Mouse (Mus musculus): Measurements from ENCODE around the gene Rps23. TPM values are rescaled to one million over a fixed set of nuclear protein-coding genes. Genes with fewer than 3 reads are reported as not detected.
"Not testable (repeated sequence)": the region's sequence is repeated elsewhere in the genome, so short reads cannot be mapped to it uniquely, and the experiment has no call there.

Gene Rps23
- total and polyA plus RNA-seq, 2 experiments from 2014 or later, result 145 to 493 TPM

- ATAC-seq, result no peak
- TF ChIP-seq CTCF (IDR thresholded peaks at IDR 0.05; ENCODE audit: low read depth), result no peak
- H3K9ac ChIP-seq, result peak overlapping the region; percentile 93
These were observed 1.3 kb downstream of the Rps23 start for GRCm38 (mm10) chr13:90924072-90924471.

GRCm38 (mm10) chr13:90925191-90925590 is 2.4 kb downstream of the Rps23 start:
- Histone ChIP-seq H3K36me3 (ENCODE audit: insufficient read depth) (peaks cover 25% of the 10 kb centered on the region), H3K4me2 (ENCODE audit: low read depth) (no peak overlapping the region), H3K27ac (ENCODE audit: low read depth, low read length) (no peak overlapping the region), H3K27me3 (ENCODE audit: insufficient read depth, low read length) (no peaks in the 10 kb centered on the region), H3K9ac (no peak overlapping the region), H3K9me3 (ENCODE audit: low read length) (no peaks in the 10 kb centered on the region), H3K4me1 (ENCODE audit: insufficient read depth) (0 out of 2 replicates have a peak, but pooled peaks cover 5% of the 10 kb centered on the region), H3K4me3 (ENCODE audit: low read depth, low read length) (no peak overlapping the region)
- 82% methylated on average over 5 of the region's 5 CpGs for WGBS
- no peak for TF ChIP-seq CTCF (IDR thresholded peaks at IDR 0.05; ENCODE audit: low read depth)
- ATAC-seq, result no peak
- no peak for DNase-seq

More at GRCm38 (mm10) chr13:90924072-90924471, 1.3 kb downstream of the Rps23 start:
- H3K9me3 ChIP-seq (ENCODE audit: low read length), result no peaks in the 10 kb centered on the region
- peak overlapping the region; percentile 70 for H3K4me3 ChIP-seq (ENCODE audit: low read depth, low read length)
- peaks cover 25% of the 10 kb centered on the region for H3K36me3 ChIP-seq (ENCODE audit: insufficient read depth)
- H3K27me3 ChIP-seq (ENCODE audit: insufficient read depth, low read length), result no peaks in the 10 kb centered on the region
- DNase-seq, result no peak
- 0 out of 2 replicates have a peak, but pooled peaks cover 5% of the 10 kb centered on the region for H3K4me1 ChIP-seq (ENCODE audit: insufficient read depth)
- H3K4me2 ChIP-seq (ENCODE audit: low read depth), result peak overlapping the region; percentile 69
- WGBS, result 53% methylated on average over 9 of the region's 9 CpGs
- no peak overlapping the region for H3K27ac ChIP-seq (ENCODE audit: low read depth, low read length)

DNA sequence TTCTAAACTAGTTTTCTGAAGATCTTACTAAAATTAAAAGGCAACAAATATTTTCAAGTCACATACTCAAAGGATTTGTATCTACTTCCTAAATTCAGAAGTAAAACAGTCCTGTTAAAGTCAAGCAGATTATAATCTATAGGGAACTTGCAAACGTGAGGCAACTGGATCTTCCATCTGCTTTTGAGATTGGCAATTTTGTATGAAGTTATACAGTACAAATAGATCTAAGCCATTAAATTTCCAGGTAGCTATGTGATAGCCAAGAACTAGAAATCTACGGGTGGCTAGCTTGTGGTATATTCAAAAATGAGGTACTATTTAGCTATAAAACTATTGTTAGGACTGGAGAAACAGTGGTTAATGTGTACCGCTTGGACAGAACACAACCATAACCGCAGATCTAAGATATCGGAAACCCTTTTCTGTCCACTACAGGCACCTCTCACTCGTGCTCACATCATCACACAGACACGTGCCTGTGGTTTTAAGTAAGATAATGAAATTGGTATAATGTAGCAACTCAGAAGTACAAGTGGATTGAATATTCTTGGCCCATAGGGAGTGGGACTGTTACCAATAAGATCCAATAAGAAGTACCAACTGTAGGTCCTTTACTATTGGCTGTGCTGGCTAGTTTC is 3.5 kb downstream of the Rps23 start:
- no peak for ATAC-seq
- 81% methylated on average over 7 of the region's 7 CpGs for WGBS

GRCm38 (mm10) chr13:90926938-90927633 is 4.3 kb downstream of the Rps23 start:
- Histone ChIP-seq H3K9ac (no peak overlapping the region), H3K4me2 (ENCODE audit: low read depth) (no peak overlapping the region), H3K27ac (ENCODE audit: low read depth, low read length) (no peak overlapping the region), H3K36me3 (ENCODE audit: insufficient read depth) (peaks cover 25% of the 10 kb centered on the region), H3K4me3 (ENCODE audit: low read depth, low read length) (no peak overlapping the region), H3K27me3 (ENCODE audit: insufficient read depth, low read length) (no peaks in the 10 kb centered on the region), H3K4me1 (ENCODE audit: insufficient read depth) (0 out of 2 replicates have a peak, but pooled peaks cover 5% of the 10 kb centered on the region), H3K9me3 (ENCODE audit: low read length) (no peaks in the 10 kb centered on the region)
- no peak for ATAC-seq
- no peak for DNase-seq
- no peak for TF ChIP-seq CTCF (IDR thresholded peaks at IDR 0.05; ENCODE audit: low read depth)
- WGBS, result 72% methylated on average over 5 of the region's 5 CpGs

More for the DNA sequence above, 3.5 kb downstream of the Rps23 start:
- no peak overlapping the region for H3K27ac ChIP-seq (ENCODE audit: low read depth, low read length)
- H3K27me3 ChIP-seq (ENCODE audit: insufficient read depth, low read length), result no peaks in the 10 kb centered on the region
- no peak for TF ChIP-seq CTCF (IDR thresholded peaks at IDR 0.05; ENCODE audit: low read depth)
- H3K4me2 ChIP-seq (ENCODE audit: low read depth), result no peak overlapping the region
- no peak overlapping the region for H3K9ac ChIP-seq
- DNase-seq, result no peak
- no peaks in the 10 kb centered on the region for H3K9me3 ChIP-seq (ENCODE audit: low read length)
- 0 out of 2 replicates have a peak, but pooled peaks cover 5% of the 10 kb centered on the region for H3K4me1 ChIP-seq (ENCODE audit: insufficient read depth)
- H3K4me3 ChIP-seq (ENCODE audit: low read depth, low read length), result no peak overlapping the region
- peaks cover 25% of the 10 kb centered on the region for H3K36me3 ChIP-seq (ENCODE audit: insufficient read depth)

DNA sequence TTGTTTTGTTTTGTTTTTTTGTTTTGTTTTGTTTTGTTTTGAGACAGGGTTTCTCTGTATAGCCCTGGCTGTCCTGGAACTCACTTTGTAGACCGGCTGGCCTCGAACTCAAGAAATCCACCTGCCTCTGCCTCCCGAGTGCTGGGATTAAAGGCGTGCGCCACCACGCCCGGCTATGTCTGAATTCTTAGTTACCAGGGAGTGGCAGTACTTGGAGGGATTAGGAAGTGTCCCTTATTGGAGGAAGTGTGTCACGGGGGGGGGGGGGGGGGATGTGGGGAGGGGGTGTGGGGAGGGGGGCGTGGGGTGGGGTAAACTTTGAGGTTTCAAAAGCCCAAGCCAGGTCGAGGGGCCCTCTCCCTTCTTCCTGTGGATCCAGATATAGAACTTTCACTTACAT is 5.5 kb downstream of the Rps23 start:
- WGBS, result 96% methylated on average over 9 of the region's 10 CpGs

GRCm38 (mm10) chr13:90929847-90930246 is 7.1 kb downstream of the Rps23 start:
- no peaks in the 10 kb centered on the region for H3K4me1 ChIP-seq (ENCODE audit: insufficient read depth)
- peak; percentile 89 for DNase-seq
- H3K36me3 ChIP-seq (ENCODE audit: insufficient read depth), result peaks cover 22% of the 10 kb centered on the region
- TF ChIP-seq CTCF (IDR thresholded peaks at IDR 0.05; ENCODE audit: low read depth), result peak; percentile 86
- H3K9ac ChIP-seq, result no peak overlapping the region
- WGBS, result 20% methylated on average over 5 of the region's 5 CpGs
- H3K9me3 ChIP-seq (ENCODE audit: low read length), result no peaks in the 10 kb centered on the region
- no peaks in the 10 kb centered on the region for H3K27me3 ChIP-seq (ENCODE audit: insufficient read depth, low read length)
- no peak overlapping the region for H3K4me2 ChIP-seq (ENCODE audit: low read depth)
- no peak overlapping the region for H3K27ac ChIP-seq (ENCODE audit: low read depth, low read length)
- peak; percentile 77 for ATAC-seq
- H3K4me3 ChIP-seq (ENCODE audit: low read depth, low read length), result no peak overlapping the region

More for the DNA sequence above, 5.5 kb downstream of the Rps23 start:
- ATAC-seq; H3K27ac ChIP-seq (ENCODE audit: low read depth, low read length); H3K4me3 ChIP-seq (ENCODE audit: low read depth, low read length); DNase-seq; H3K9me3 ChIP-seq (ENCODE audit: low read length); H3K27me3 ChIP-seq (ENCODE audit: insufficient read depth, low read length); H3K9ac ChIP-seq; H3K4me1 ChIP-seq (ENCODE audit: insufficient read depth); H3K4me2 ChIP-seq (ENCODE audit: low read depth): not testable (repeated sequence)
- peaks cover 25% of the 10 kb centered on the region for H3K36me3 ChIP-seq (ENCODE audit: insufficient read depth)

DNA sequence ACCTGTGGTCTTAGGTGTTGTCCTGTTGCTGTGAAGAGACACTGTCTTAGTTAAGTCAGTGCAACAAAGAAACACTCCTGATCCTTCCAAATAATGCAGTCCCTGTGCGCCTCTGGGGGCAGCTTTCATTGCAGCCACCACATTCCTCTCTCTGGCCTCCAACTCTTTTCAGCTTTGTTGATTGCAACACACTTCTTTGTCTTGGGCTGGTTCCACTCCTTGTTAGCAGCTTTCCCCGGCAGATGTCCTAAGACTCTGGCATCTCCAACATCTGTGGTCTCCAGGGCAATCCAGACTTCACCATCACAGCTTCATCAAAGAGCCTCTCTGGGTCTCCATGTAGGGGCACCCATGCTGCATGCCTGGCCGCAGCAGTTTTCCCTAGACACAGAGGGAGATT is 10.5 kb downstream of the Rps23 start:
- H3K4me3 ChIP-seq (ENCODE audit: low read depth, low read length), result no peak overlapping the region
- H3K9ac ChIP-seq, result no peak overlapping the region
- H3K4me2 ChIP-seq (ENCODE audit: low read depth), result no peak overlapping the region
- no peak for DNase-seq
- H3K36me3 ChIP-seq (ENCODE audit: insufficient read depth), result peaks cover 4% of the 10 kb centered on the region; the same call in 1 of the 2 replicates
- H3K4me1 ChIP-seq (ENCODE audit: insufficient read depth), result no peaks in the 10 kb centered on the region
- no peaks in the 10 kb centered on the region for H3K9me3 ChIP-seq (ENCODE audit: low read length)
- H3K27ac ChIP-seq (ENCODE audit: low read depth, low read length), result no peak overlapping the region
- TF ChIP-seq CTCF (IDR thresholded peaks at IDR 0.05; ENCODE audit: low read depth), result no peak
- 49% methylated on average over 3 of the region's 3 CpGs for WGBS
- ATAC-seq, result no peak
- no peaks in the 10 kb centered on the region for H3K27me3 ChIP-seq (ENCODE audit: insufficient read depth, low read length)
